Comparison of ENCODE assay signal across 20 mouse cellular contexts in genomic region chr2:178120356-178120645, GRCm38 (mm10). TPM values are rescaled to one million over a fixed set of nuclear protein-coding genes. Genes with fewer than 3 reads are reported as not detected.
A peak's percentile ranks its signal among the peaks of the same experiment; 100 is the strongest.
DNase-seq lines count a peak whose midpoint lies in the region; ATAC-seq and TF ChIP-seq lines count a peak whose summit lies in the region.
"Had no signal": no experiment of that assay in that cellular context is flagged by ENCODE, and none has a peak within 500 bp of the region (broad histone marks: within the 10 kb centered on the region; RNA-seq: fewer than 3 reads in every experiment).

No protein-coding gene starts in this region.

- no peak overlapping the region for H3K27ac ChIP-seq in forebrain, embryonic 10.5 days
- H3K27ac ChIP-seq in forebrain, embryonic 11.5 days (ENCODE audit: low read depth, low read length): no peak overlapping the region
- H3K27ac ChIP-seq in liver, embryonic 11.5 days (ENCODE audit: low read depth, low read length): no peak overlapping the region
- H3K27ac ChIP-seq in liver, postnatal 0 days (ENCODE audit: low read depth): no peak overlapping the region
- no peak overlapping the region for H3K27ac ChIP-seq in embryonic facial prominence, embryonic 13.5 days
- H3K27ac ChIP-seq: embryonic facial prominence, embryonic 12.5 days; heart, adult 2 months; heart, embryonic 15.5 days; hindbrain, embryonic 10.5 days; hindbrain, embryonic 14.5 days; intestine, embryonic 15.5 days had no signal

- DNase-seq in cerebellum, adult 11-12 months: peak; percentile 52
- DNase-seq in cerebellum, postnatal 14 days: no peak
- DNase-seq in forebrain, embryonic 10.5 days (ENCODE audit: extremely low spot score, low spot score): peak; percentile 13
- DNase-seq in forebrain, embryonic 11.5 days (ENCODE audit: low spot score): no peak
- peak; percentile 22 for DNase-seq in liver, embryonic 11.5 days (ENCODE audit: low spot score)
- no peak for DNase-seq in liver, postnatal 0 days
- no peak for DNase-seq in adrenal gland, adult (ENCODE audit: inconsistent age in 2 of 2, low spot score in 1 of 2)
- DNase-seq: adrenal gland, postnatal 14 days; embryo, embryonic 11 days; gastrocnemius, postnatal 10 days; heart, adult 2 months; heart, postnatal 14 days; kidney, adult 18-20 months had no signal

- H3K36me3 ChIP-seq in forebrain, embryonic 10.5 days (replicated peaks): no peaks in the 10 kb centered on the region
- H3K36me3 ChIP-seq in forebrain, embryonic 11.5 days (ENCODE audit: control insufficient read depth, insufficient read depth, low read length): no peaks in the 10 kb centered on the region
- no peaks in the 10 kb centered on the region for H3K36me3 ChIP-seq in liver, embryonic 11.5 days (ENCODE audit: control insufficient read depth, insufficient read depth, low read length)
- no peaks in the 10 kb centered on the region for H3K36me3 ChIP-seq in liver, postnatal 0 days (replicated peaks; ENCODE audit: insufficient read depth, low read length)
- no peaks in the 10 kb centered on the region for H3K36me3 ChIP-seq in embryonic facial prominence, embryonic 13.5 days
- H3K36me3 ChIP-seq: embryonic facial prominence, embryonic 12.5 days; heart, embryonic 15.5 days; hindbrain, embryonic 10.5 days; intestine, embryonic 15.5 days had no signal

- peaks cover 45% of the 10 kb centered on the region for H3K27me3 ChIP-seq in forebrain, embryonic 10.5 days (ENCODE audit: poor library complexity, severe bottlenecking)
- H3K27me3 ChIP-seq in forebrain, embryonic 11.5 days (ENCODE audit: control insufficient read depth, insufficient read depth, low read length): peaks cover 14% of the 10 kb centered on the region
- peaks cover 22% of the 10 kb centered on the region for H3K27me3 ChIP-seq in liver, embryonic 11.5 days (replicated peaks; ENCODE audit: control insufficient read depth, insufficient read depth, low read length)
- H3K27me3 ChIP-seq in liver, postnatal 0 days (ENCODE audit: insufficient read depth, low read length): peaks cover 20% of the 10 kb centered on the region
- peaks cover 36% of the 10 kb centered on the region for H3K27me3 ChIP-seq in embryonic facial prominence, embryonic 13.5 days

- H3K9me3 ChIP-seq in forebrain, embryonic 10.5 days: no peaks in the 10 kb centered on the region
- no peaks in the 10 kb centered on the region for H3K9me3 ChIP-seq in forebrain, embryonic 11.5 days (ENCODE audit: control insufficient read depth, low read length)
- no peaks in the 10 kb centered on the region for H3K9me3 ChIP-seq in liver, embryonic 11.5 days (ENCODE audit: control insufficient read depth, low read length)
- no peaks in the 10 kb centered on the region for H3K9me3 ChIP-seq in liver, postnatal 0 days (ENCODE audit: low read length)
- no peaks in the 10 kb centered on the region for H3K9me3 ChIP-seq in embryonic facial prominence, embryonic 13.5 days
- H3K9me3 ChIP-seq: embryonic facial prominence, embryonic 12.5 days; heart, embryonic 15.5 days; hindbrain, embryonic 10.5 days; intestine, embryonic 15.5 days had no signal

- peaks cover 39% of the 10 kb centered on the region for H3K4me1 ChIP-seq in forebrain, embryonic 10.5 days
- H3K4me1 ChIP-seq in forebrain, embryonic 11.5 days (replicated peaks; ENCODE audit: control insufficient read depth, insufficient read depth, low read length): 0 out of 2 replicates have a peak, but pooled peaks cover 2% of the 10 kb centered on the region
- no peaks in the 10 kb centered on the region for H3K4me1 ChIP-seq in liver, embryonic 11.5 days (replicated peaks; ENCODE audit: control insufficient read depth, insufficient read depth, low read length)
- 0 out of 2 replicates have a peak, but pooled peaks cover 4% of the 10 kb centered on the region for H3K4me1 ChIP-seq in liver, postnatal 0 days (ENCODE audit: insufficient read depth)
- peaks cover 40% of the 10 kb centered on the region for H3K4me1 ChIP-seq in embryonic facial prominence, embryonic 13.5 days

- TF ChIP-seq EP300 in liver, postnatal 0 days (IDR thresholded peaks at IDR 0.05; ENCODE audit: low read depth): no peak

- ATAC-seq in forebrain, embryonic 11.5 days (replicated peaks; ENCODE audit: low FRiP score): no peak
- ATAC-seq in liver, embryonic 11.5 days (replicated peaks; ENCODE audit: low FRiP score): no peak
- ATAC-seq in liver, postnatal 0 days: no peak
- ATAC-seq in embryonic facial prominence, embryonic 13.5 days (ENCODE audit: insufficient number of reproducible peaks, insufficient read depth, low FRiP score, low TSS enrichment, low read depth): no peak

- no peak overlapping the region for H3K4me2 ChIP-seq in forebrain, embryonic 11.5 days (ENCODE audit: low read depth, low read length, severe bottlenecking)
- no peak overlapping the region for H3K4me2 ChIP-seq in liver, embryonic 11.5 days
- no peak overlapping the region for H3K4me2 ChIP-seq in liver, postnatal 0 days (ENCODE audit: low read depth, low read length)
- H3K4me2 ChIP-seq in embryonic facial prominence, embryonic 13.5 days: 0 out of 2 replicates have a peak overlapping the region, but pooled peaks have one; percentile 94
- H3K4me2 ChIP-seq: hindbrain, embryonic 14.5 days had no signal

- no peak overlapping the region for H3K9ac ChIP-seq in forebrain, embryonic 11.5 days (ENCODE audit: low read length)
- H3K9ac ChIP-seq in liver, embryonic 11.5 days (ENCODE audit: low read depth, low read length): no peak overlapping the region
- no peak overlapping the region for H3K9ac ChIP-seq in liver, postnatal 0 days (replicated peaks)
- H3K9ac ChIP-seq in embryonic facial prominence, embryonic 13.5 days: no peak overlapping the region
- H3K9ac ChIP-seq: embryonic facial prominence, embryonic 12.5 days; heart, embryonic 15.5 days; hindbrain, embryonic 14.5 days; intestine, embryonic 15.5 days had no signal

- no peak overlapping the region for H3K4me3 ChIP-seq in forebrain, embryonic 10.5 days
- no peak overlapping the region for H3K4me3 ChIP-seq in forebrain, embryonic 11.5 days (ENCODE audit: low read depth, low read length)
- H3K4me3 ChIP-seq in liver, embryonic 11.5 days (ENCODE audit: low read depth, low read length): no peak overlapping the region
- no peak overlapping the region for H3K4me3 ChIP-seq in liver, postnatal 0 days (ENCODE audit: low read depth, low read length)
- H3K4me3 ChIP-seq in embryonic facial prominence, embryonic 13.5 days: no peak overlapping the region
- H3K4me3 ChIP-seq: embryonic facial prominence, embryonic 12.5 days; heart, adult 2 months; heart, embryonic 15.5 days; intestine, embryonic 15.5 days had no signal

- TF ChIP-seq CTCF in liver, postnatal 0 days (IDR thresholded peaks at IDR 0.05; ENCODE audit: low read depth): no peak

RNA-seq across cellular contexts. Expression of gene Phactr3, which starts 1.5 kb away (rescaled TPM):
- 4.2 and 4.9 TPM in 2 replicates for polyA plus RNA-seq in forebrain, embryonic 10.5 days (2016; fragmentation: Nextera tagmentation; extraction: Ambion mirVana)
- polyA plus RNA-seq in forebrain, embryonic 11.5 days (2014; fragmentation: Nextera tagmentation; extraction: Ambion mirVana): 11.3 and 13.5 TPM in 2 replicates
- 0.43 and 0.90 TPM in 2 replicates for polyA plus RNA-seq in liver, embryonic 11.5 days (2014; fragmentation: Nextera tagmentation; extraction: Ambion mirVana)
- polyA plus RNA-seq in liver, postnatal 0 days (2015; fragmentation: Nextera tagmentation; extraction: Ambion mirVana): not detected in 2 replicates
- polyA plus RNA-seq in embryonic facial prominence, embryonic 13.5 days (2015; fragmentation: Nextera tagmentation; extraction: Ambion mirVana): 2.5 and 3.1 TPM in 2 replicates
- polyA plus RNA-seq: C2C12 had no signal

RNA-seq across cellular contexts. Expression of gene Zfp931, which starts 42.0 kb away (rescaled TPM):
- 18.4 and 19.9 TPM in 2 replicates for polyA plus RNA-seq in forebrain, embryonic 10.5 days (2016; fragmentation: Nextera tagmentation; extraction: Ambion mirVana)
- polyA plus RNA-seq in forebrain, embryonic 11.5 days (2014; fragmentation: Nextera tagmentation; extraction: Ambion mirVana): 15.3 and 19.7 TPM in 2 replicates
- 9.6 TPM in 2 replicates for polyA plus RNA-seq in liver, embryonic 11.5 days (2014; fragmentation: Nextera tagmentation; extraction: Ambion mirVana)
- 2.9 TPM in 2 replicates for polyA plus RNA-seq in liver, postnatal 0 days (2015; fragmentation: Nextera tagmentation; extraction: Ambion mirVana)
- polyA plus RNA-seq in embryonic facial prominence, embryonic 13.5 days (2015; fragmentation: Nextera tagmentation; extraction: Ambion mirVana): 20.4 and 22.0 TPM in 2 replicates

Comparison
In these comparisons a context has a peak if more than half of its experiments do, and no peak if none do; other contexts are left out.
1. DNase-seq: peak in cerebellum, adult 11-12 months (single experiment), forebrain, embryonic 10.5 days (single experiment) and liver, embryonic 11.5 days (single experiment); none in cerebellum, postnatal 14 days (0 of 2), forebrain, embryonic 11.5 days (single experiment), liver, postnatal 0 days (single experiment) and adrenal gland, adult (0 of 2).